Mouse (Mus musculus) kidney, postnatal 10 days (tissue): ENCODE results near the gene 3830417A13Rik.

Experiments used
- DNase-seq: peaks from one replicate; pipeline ENCODE4 v3.0.0; 2021; ENCODE audit warnings: mixed read lengths

3830417A13Rik gene

GRCm38 (mm10) chrX:64173248-64173647, at the start of gene 3830417A13Rik:
Gene 3830417A13Rik, plus strand, starts transcription at chrX:64173548.
- no peak for DNase-seq

- DNase-seq, result no peak
Measured at GRCm38 (mm10) chrX:64152098-64152497, 21.2 kb upstream of the 3830417A13Rik start, which contains the start of gene Gm6760. Gene Gm6760, minus strand, starts transcription at chrX:64152198.

GRCm38 (mm10) chrX:64181246-64181645, 7.9 kb downstream of the 3830417A13Rik start:
- no peak for DNase-seq
